Mouse (Mus musculus): ENCODE measurements around the gene Arrdc4.

GRCm38 (mm10) chr7:68744206-68744605 is 4.8 kb downstream of the Arrdc4 start:
- no peak for TF ChIP-seq CTCF (IDR thresholded peaks at IDR 0.05; ENCODE audit: extremely low read depth, insufficient read depth, low read length)
- no peak for TF ChIP-seq POLR2A (IDR thresholded peaks at IDR 0.05; ENCODE audit: extremely low read depth, insufficient read depth, low read length)

Data from cortical plate, adult 2 months (tissue).